Mouse (Mus musculus) embryonic facial prominence, embryonic 13.5 days (tissue): ENCODE measurements around the gene Smim4. TPM values are rescaled to one million over a fixed set of nuclear protein-coding genes. Genes with fewer than 3 reads are reported as not detected.

Source experiments
- ATAC-seq: fragments of 200-750 bp; cut with Nextera tagmentation; 2 replicates; pipeline ENCODE4 v1.8.0; 2017; ENCODE audit warnings: low read depth; ENCODE audit not compliant: insufficient number of reproducible peaks, insufficient read depth, low FRiP score, low TSS enrichment
- H3K27ac ChIP-seq: fragments of 300-500 bp; sonication (generic); 2 replicates; pipeline ENCODE4 v1.5.1; 2015; ENCODE audit warnings: moderate library complexity, mild to moderate bottlenecking, inconsistent platforms
- H3K27me3 ChIP-seq: fragments of 300-500 bp; sonication (generic); 2 replicates; pipeline ENCODE4 v1.6.1; 2015; ENCODE audit warnings: mild to moderate bottlenecking, inconsistent platforms
- H3K36me3 ChIP-seq: fragments of 300-500 bp; sonication (generic); 2 replicates; pipeline ENCODE4 v1.6.1; 2015; ENCODE audit warnings: mild to moderate bottlenecking, inconsistent platforms
- H3K4me1 ChIP-seq: fragments of 300-500 bp; sonication (generic); 2 replicates; pipeline ENCODE4 v1.6.1; 2015; ENCODE audit warnings: inconsistent platforms
- H3K4me2 ChIP-seq: fragments of 300-500 bp; sonication (generic); 2 replicates; pipeline ENCODE4 v1.6.1; 2015; ENCODE audit warnings: moderate library complexity, mild to moderate bottlenecking, inconsistent platforms
- H3K4me3 ChIP-seq: fragments of 300-500 bp; sonication (generic); 2 replicates; pipeline ENCODE4 v1.5.1; 2015; ENCODE audit warnings: mild to moderate bottlenecking, inconsistent platforms
- H3K9ac ChIP-seq: fragments of 300-500 bp; sonication (generic); 2 replicates; pipeline ENCODE4 v1.6.1; 2015; ENCODE audit warnings: mild to moderate bottlenecking, inconsistent platforms
- H3K9me3 ChIP-seq: fragments of 300-500 bp; sonication (generic); 2 replicates; pipeline ENCODE4 v1.6.1; 2016; ENCODE audit warnings: inconsistent platforms
- WGBS: fragments of 180-500 bp; shearing (Covaris S2); methylation state at CpG from one replicate; pipeline ENCODE4 v1.1.7; 2015; ENCODE audit warnings: mixed read lengths; 5-methylcytosine and 5-hydroxymethylcytosine counted together
- polyA plus RNA-seq: library from polyadenylated mRNA; unstranded; fragments of >200 nt; fragmentation: Nextera tagmentation; extraction: Ambion mirVana; gene quantifications from 2 replicates; pipeline ENCODE4 v1.2.1, GENCODE M21; 2015

Gene Smim4
- polyA plus RNA-seq, 1 experiment from 2014 or later: 72.6 TPM

DNA sequence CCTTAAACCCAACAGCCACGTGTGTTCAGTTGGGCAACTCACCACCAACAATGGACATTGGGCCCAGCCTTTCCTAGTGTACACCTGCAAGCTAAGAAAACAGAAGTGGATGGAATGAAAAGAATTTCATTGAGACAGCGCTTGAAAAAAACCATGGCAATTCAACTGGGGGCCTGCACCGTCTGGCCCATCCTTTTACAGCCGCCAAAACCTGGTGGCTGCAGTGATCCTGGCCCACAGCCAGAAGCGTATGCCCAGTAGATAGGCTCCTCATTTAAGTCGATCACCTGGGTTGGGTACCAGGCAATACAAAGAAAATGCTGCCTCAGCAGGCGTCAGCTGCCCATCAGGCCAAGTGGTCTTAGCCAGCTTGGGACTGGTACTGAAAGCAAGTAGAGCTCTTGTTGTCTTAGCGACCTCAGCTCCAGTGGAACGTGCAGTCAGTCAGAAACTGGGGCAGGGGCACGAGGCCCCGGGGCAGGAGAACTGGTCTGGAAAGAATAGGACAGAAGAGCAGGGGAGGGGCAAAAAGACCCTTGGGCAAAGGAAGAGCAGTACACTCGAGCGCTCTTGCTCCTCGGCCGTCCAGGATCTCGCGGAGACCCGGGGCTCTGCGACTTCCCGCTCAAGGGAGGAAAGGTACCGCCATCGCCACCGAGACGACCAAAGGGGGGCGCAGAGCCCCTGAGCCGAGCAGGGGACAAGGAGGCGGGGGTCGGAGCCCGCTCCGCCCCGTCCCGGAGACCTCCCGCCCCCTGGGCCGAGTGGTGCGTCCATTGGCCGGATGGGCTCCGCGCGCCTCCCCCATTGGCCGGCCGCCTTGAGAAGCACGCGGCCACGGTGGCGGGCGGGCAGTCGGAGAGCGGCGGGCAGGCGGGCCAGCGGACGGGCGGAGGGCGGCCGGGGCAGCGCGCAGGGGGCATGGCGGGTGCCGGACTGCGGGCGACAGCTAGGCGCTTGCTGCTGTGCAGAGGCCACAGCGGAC, 1.8 kb upstream of the Smim4 start, which contains the start of gene Nt5dc2:
TSS of gene Nt5dc2 (plus strand) at position 818 of the 985 bp plus-strand sequence.
- Histone ChIP-seq H3K36me3 (peaks cover 15% of the 10 kb centered on the region), H3K4me3 (peak within 1 kb of the TSS; percentile 96), H3K27me3 (no peaks in the 10 kb centered on the region), H3K4me2 (peak within 1 kb of the TSS; percentile 84), H3K9ac (peak within 1 kb of the TSS; percentile 94), H3K9me3 (no peaks in the 10 kb centered on the region), H3K4me1 (peaks cover 64% of the 10 kb centered on the region), H3K27ac (peak within 1 kb of the TSS; percentile 89)
- peak; percentile 72 for ATAC-seq
- WGBS: 4% methylated on average over 53 of the region's 63 CpGs

DNA sequence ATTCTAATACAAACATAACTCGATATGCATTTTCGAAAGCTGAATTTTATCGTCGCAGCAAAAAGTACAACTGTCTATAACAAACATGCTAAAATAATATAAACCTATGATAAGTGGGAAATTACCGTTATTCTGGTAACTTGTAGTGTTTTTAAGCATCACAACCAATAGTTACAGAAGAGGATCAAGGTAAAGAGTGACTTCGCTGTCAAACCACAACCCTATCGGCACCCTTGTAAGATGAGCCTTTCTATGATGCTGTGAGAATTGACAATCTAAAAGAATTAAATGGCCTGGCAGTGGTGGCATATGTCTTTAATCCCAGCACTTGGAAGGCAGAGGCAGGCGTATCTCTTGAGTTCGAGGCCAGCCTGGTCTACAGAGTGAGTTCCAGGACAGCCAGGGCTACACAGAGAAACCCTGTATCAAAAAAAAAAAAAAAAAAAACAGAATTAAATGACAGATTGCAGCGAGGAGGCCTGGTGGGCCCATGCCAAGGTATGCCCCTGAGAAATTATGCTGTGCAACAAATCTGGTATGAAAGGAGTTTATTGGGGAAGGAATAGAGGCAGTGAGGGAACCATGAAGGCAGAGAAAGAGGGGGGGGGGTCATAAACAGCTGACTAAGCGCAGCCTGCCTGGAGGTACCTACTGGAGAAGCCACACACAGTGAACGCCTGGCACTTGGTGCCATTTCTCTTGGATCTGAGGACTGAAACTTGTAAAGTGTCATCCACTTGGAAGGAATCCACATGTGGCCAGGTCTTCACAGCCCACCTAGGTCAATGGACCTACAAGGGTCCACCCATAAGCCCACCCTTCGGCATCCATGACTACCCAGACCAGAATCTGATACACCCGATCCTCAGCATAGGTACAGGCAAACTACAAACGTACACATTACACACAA, 825 bp upstream of the Smim4 start:
- H3K9me3 ChIP-seq: no peaks in the 10 kb centered on the region
- H3K27me3 ChIP-seq: no peaks in the 10 kb centered on the region
- peak overlapping the region; percentile 89 for H3K27ac ChIP-seq
- no peak for ATAC-seq
- H3K36me3 ChIP-seq: peaks cover 5% of the 10 kb centered on the region
- peak overlapping the region; percentile 77 for H3K4me3 ChIP-seq
- H3K4me1 ChIP-seq: peaks cover 71% of the 10 kb centered on the region
- H3K4me2 ChIP-seq: peak overlapping the region; percentile 84
- 64% methylated on average over 15 of the region's 15 CpGs for WGBS
- H3K9ac ChIP-seq: no peak overlapping the region

DNA sequence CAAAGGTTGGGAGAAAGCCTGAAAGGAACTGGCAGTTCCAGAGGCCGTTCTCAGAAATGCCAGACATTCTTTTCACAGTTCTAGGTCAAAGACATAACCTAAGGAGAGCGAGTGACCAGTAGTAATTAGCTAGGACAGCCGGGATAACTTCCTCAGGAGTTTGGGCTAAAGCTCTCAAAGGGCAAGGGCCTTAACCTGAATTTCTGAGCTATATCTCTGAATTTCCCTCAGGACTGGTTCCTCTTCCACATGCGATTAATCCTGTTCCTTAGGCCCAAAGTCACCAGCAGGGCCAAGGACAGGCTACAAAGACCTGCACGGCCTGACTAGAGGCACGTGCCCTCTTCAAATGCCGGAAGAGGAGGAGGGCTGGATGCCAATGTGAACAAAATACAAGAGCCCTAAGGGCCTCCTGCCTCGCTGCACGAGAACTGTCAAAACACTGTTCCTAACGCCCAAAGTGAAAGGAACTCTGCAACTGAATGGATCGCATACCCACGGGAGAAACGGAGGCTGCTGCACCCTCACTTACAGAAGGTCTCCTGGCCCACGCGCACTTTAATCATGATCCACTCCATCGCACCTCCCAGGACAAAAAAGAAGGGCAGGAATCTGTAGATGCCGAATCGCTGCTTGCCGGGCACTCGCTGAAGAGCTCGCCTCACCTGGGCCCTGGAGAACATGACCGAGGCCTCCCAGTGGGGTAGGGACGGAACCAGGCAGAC, 493 bp downstream of the Smim4 start:
- peaks cover 2% of the 10 kb centered on the region for H3K36me3 ChIP-seq
- peak overlapping the region; percentile 77 for H3K4me3 ChIP-seq
- peak overlapping the region; percentile 83 for H3K27ac ChIP-seq
- no peak for ATAC-seq
- 2% methylated on average over 23 of the region's 23 CpGs for WGBS
- no peaks in the 10 kb centered on the region for H3K27me3 ChIP-seq
- peaks cover 58% of the 10 kb centered on the region for H3K4me1 ChIP-seq
- peak overlapping the region; percentile 93 for H3K4me2 ChIP-seq
- no peaks in the 10 kb centered on the region for H3K9me3 ChIP-seq
- peak overlapping the region; percentile 86 for H3K9ac ChIP-seq

DNA sequence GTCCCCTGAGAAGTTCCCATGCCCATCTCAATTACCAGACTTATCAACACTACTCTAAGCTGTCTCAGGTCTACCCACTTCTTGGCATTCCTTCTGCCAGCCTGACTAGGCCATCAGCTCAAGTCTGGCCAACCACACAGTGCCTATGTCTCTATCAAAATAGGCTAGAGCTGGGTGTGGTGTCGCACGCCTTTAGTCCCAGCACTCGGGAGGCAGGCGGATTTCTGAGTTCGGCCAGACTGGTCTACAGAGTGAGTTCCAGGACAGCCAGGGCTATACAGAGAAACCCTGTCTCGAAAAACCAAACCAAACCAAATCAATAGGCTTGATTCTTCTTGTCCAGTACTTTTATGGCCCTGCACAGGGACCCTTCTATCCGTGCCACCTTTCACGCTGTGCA, 1.9 kb downstream of the Smim4 start:
- Histone ChIP-seq H3K9ac (0 out of 2 replicates have a peak overlapping the region, but pooled peaks have one; percentile 11), H3K4me1 (peaks cover 44% of the 10 kb centered on the region), H3K36me3 (peaks cover 8% of the 10 kb centered on the region), H3K27ac (no peak overlapping the region), H3K4me2 (peak overlapping the region; percentile 42; the same call in 1 of the 2 replicates), H3K27me3 (no peaks in the 10 kb centered on the region), H3K9me3 (no peaks in the 10 kb centered on the region), H3K4me3 (0 out of 2 replicates have a peak overlapping the region, but pooled peaks have one; percentile 0)
- ATAC-seq: no peak
- 91% methylated on average over 8 of the region's 8 CpGs for WGBS

DNA sequence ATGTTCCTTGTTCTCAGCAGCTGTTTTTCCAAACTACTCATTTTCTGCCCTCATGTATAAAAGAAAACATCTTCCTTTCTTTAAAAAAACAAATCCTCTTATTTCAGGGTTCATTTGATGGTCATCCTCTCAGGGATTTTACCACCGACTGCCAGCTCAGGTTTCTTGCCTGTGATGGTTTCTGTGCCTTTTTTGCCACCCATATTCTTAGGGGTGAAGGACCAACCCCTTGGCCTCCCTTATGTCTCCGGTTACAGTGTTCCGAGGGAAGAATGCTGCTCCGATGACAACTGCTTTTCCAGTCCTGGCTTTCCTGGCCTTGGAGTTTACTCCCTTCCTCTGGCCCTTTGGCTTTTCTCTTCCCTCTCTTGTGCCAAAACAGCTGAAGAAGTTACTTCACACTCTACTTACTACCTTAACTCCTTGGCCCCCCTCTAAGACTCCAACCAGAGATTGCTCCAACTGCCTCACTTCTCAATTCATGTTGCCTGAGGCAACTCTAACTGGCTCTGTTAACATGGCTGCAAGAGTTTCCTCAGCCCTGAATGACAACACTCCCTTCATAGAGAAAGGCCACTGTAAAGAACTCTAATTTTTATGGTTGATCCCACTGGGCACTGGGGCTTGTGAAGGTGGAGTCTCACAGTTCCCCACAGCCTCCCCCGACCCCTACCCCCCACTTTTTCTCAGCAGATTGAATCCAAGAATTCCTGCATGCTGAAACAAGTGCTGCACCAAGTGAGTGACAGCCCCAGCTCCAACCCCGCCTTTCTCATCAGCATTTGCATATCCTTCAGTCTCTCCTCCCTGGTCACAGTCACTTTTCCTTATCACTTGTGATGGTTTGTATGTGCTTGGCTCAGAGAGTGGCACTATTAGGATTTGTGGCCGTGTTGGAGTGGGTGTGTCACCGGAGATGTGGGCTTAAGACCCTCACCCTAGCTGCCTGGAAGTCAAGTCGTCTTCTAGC, 3.4 kb downstream of the Smim4 start:
- H3K9me3 ChIP-seq: no peaks in the 10 kb centered on the region
- H3K4me3 ChIP-seq: no peak overlapping the region
- ATAC-seq: no peak
- no peaks in the 10 kb centered on the region for H3K27me3 ChIP-seq
- peak overlapping the region; percentile 46 for H3K9ac ChIP-seq
- H3K27ac ChIP-seq: peak overlapping the region; percentile 81
- WGBS: 34% methylated on average over 9 of the region's 9 CpGs
- peaks cover 14% of the 10 kb centered on the region for H3K36me3 ChIP-seq
- H3K4me1 ChIP-seq: peaks cover 40% of the 10 kb centered on the region
- H3K4me2 ChIP-seq: peak overlapping the region; percentile 46

DNA sequence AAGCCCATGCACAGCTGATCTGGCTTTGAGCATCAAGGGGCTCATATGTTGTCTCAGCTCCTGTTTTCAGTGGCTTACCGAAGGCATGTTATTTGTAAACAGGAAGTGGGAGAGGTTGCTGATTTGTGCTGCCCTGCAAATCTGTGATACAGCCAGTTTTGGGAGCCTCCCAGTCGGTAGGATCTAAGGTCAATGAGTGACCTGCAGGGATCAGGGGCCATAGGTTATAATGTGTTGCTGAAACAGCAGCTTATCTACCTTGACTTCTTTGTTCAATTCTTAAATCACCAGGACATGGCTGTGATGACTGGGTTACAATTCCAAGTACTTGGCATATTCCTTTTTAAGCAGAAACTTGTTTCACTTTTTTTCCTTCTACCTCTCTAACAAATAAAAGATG, 13.2 kb downstream of the Smim4 start:
- Histone ChIP-seq H3K9ac (no peak overlapping the region), H3K4me3 (no peak overlapping the region), H3K4me2 (no peak overlapping the region), H3K27ac (no peak overlapping the region), H3K4me1 (no peaks in the 10 kb centered on the region), H3K36me3 (peaks cover 75% of the 10 kb centered on the region), H3K9me3 (no peaks in the 10 kb centered on the region), H3K27me3 (no peaks in the 10 kb centered on the region)
- 53% methylated on average over 2 of the region's 2 CpGs for WGBS
- ATAC-seq: no peak

DNA sequence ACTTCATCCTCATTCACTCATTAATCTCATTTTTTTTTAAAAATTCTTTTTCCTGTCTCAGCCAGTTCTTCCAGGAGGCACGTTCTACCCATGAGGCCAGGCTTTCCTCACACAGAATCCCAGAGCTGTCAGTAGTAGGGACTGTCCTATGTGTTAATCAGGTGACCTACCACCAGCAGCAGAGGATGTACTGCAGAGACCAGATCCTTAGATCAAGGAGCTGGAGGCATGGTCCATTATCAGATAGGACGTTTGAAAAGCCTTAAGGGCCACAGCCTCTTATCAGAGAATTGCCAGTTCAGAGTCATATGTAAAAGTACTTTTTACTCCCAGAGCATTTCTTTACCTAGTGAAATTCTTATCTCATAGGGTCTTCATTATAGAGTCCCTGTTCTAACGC, 14.7 kb downstream of the Smim4 start:
- Histone ChIP-seq H3K9ac (no peak overlapping the region), H3K9me3 (no peaks in the 10 kb centered on the region), H3K4me2 (no peak overlapping the region), H3K4me3 (no peak overlapping the region), H3K36me3 (peaks cover 80% of the 10 kb centered on the region), H3K27ac (no peak overlapping the region), H3K27me3 (no peaks in the 10 kb centered on the region), H3K4me1 (no peaks in the 10 kb centered on the region)
- ATAC-seq: no peak
- 78% methylated on average over 3 of the region's 3 CpGs for WGBS

DNA sequence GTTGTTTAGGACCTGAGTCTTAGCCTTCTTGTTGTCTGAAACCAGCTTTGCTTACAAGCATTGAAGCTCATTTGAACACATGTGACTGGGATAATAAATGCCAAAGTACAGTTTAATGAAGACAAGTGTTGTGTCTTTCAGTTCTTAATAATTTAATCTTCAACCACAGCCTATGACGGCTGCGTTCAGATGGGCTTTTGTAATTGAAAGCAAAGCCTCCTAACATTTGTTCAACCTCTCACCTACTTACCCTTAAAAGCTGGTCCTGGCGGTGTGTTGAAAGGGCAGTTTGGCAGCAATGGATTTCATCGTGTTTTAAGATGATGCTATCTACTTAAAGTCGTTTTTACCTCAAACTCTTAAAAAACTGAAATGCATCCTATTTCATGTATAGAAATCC, 16.6 kb downstream of the Smim4 start:
- WGBS: 88% methylated on average over 5 of the region's 5 CpGs
- Histone ChIP-seq H3K4me3 (no peak overlapping the region), H3K4me1 (no peaks in the 10 kb centered on the region), H3K4me2 (no peak overlapping the region), H3K36me3 (peaks cover 82% of the 10 kb centered on the region), H3K9me3 (no peaks in the 10 kb centered on the region), H3K9ac (no peak overlapping the region), H3K27me3 (no peaks in the 10 kb centered on the region), H3K27ac (no peak overlapping the region)
- ATAC-seq: no peak

DNA sequence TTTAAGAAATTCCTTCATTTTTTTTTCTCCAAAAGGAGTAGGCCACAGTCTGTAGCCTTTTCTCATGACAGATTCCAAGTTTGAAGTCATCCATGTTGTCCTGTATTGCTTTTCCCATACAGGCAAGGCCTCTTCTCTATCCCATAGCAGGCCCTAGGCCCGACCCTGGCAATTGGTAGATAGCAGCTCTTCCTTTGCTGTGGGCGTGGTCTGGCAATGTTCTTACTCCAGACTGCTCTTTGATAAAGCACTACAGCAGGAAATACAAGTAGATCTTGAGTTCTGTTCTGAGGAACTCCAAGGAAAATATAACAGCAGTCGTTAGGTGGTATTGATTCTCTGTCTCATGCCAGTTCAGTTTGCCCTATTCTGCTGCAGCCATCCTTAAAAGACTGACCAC, 18.1 kb downstream of the Smim4 start:
- Histone ChIP-seq H3K27ac (no peak overlapping the region), H3K4me1 (no peaks in the 10 kb centered on the region), H3K36me3 (peaks cover 82% of the 10 kb centered on the region), H3K9ac (no peak overlapping the region), H3K27me3 (no peaks in the 10 kb centered on the region), H3K4me3 (no peak overlapping the region), H3K9me3 (no peaks in the 10 kb centered on the region), H3K4me2 (no peak overlapping the region)
- ATAC-seq: no peak
- WGBS: 84% methylated on average over 3 of the region's 3 CpGs

DNA sequence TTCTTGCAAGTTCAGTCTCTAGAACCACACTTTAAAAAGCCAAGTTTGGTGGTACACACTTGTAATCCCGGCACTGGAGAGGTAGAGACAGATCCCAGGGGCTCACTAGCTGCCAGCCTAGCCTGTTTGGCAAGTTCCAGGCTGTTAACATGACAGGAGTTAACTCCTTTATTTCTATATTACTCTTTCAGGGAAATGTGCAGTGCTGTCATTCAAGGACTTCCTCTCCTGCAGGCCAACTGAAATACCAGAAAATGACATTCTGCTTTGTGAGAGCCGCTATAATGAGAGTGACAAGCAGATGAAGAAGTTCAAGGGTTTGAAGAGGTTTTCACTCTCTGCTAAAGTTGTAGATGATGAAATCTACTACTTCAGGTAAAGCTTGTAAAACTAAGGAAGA, 23.6 kb downstream of the Smim4 start:
- Histone ChIP-seq H3K36me3 (peaks cover 72% of the 10 kb centered on the region), H3K4me3 (no peak overlapping the region), H3K9ac (no peak overlapping the region), H3K4me2 (no peak overlapping the region), H3K9me3 (no peaks in the 10 kb centered on the region), H3K27ac (no peak overlapping the region), H3K4me1 (no peaks in the 10 kb centered on the region), H3K27me3 (no peaks in the 10 kb centered on the region)
- 77% methylated on average over 2 of the region's 2 CpGs for WGBS
- no peak for ATAC-seq
